Mouse (Mus musculus) liver, adult 2 months (tissue): ENCODE measurements around the gene Zfp462. TPM values are rescaled to one million over a fixed set of nuclear protein-coding genes. Genes with fewer than 3 reads are reported as not detected.

Experiments used
- DNase-seq: peaks from one replicate; pipeline ENCODE4 v3.0.0-alpha.2; 2011; ENCODE audit warnings: low read depth, low spot score; ENCODE audit errors: extremely low read depth
- H3K27ac ChIP-seq: fragments of 200-500 bp; replicated peaks from 2 replicates; pipeline ENCODE4 v1.5.1; 2012; ENCODE audit warnings: low read depth, mild to moderate bottlenecking, control low read depth, inconsistent platforms, low read length; ENCODE audit not compliant: insufficient read depth
- H3K27me3 ChIP-seq: fragments of 200-500 bp; 2 replicates; pipeline ENCODE4 v1.6.1; 2012; ENCODE audit warnings: mild to moderate bottlenecking, moderate library complexity, low read length, inconsistent platforms; ENCODE audit not compliant: control insufficient read depth, insufficient read depth
- H3K36me3 ChIP-seq: fragments of 200-500 bp; 2 replicates; pipeline ENCODE4 v1.6.1; 2012; ENCODE audit warnings: low read length, inconsistent platforms; ENCODE audit not compliant: control insufficient read depth, insufficient read depth
- H3K4me1 ChIP-seq: fragments of 200-500 bp; 2 replicates; pipeline ENCODE4 v1.6.1; 2011; ENCODE audit warnings: low read length; ENCODE audit not compliant: control insufficient read depth, insufficient read depth
- H3K4me3 ChIP-seq: fragments of 200-500 bp; 2 replicates; pipeline ENCODE4 v1.5.1; 2011; ENCODE audit warnings: low read depth, mild to moderate bottlenecking, control low read depth, low read length, moderate library complexity; ENCODE audit not compliant: insufficient read depth
- H3K79me2 ChIP-seq: fragments of 200-500 bp; 2 replicates; pipeline ENCODE4 v1.6.1; 2012; ENCODE audit warnings: inconsistent platforms, mild to moderate bottlenecking, low read length, moderate library complexity; ENCODE audit not compliant: control insufficient read depth, insufficient read depth
- H3K9ac ChIP-seq: fragments of 200-500 bp; 2 replicates; pipeline ENCODE4 v1.6.1; 2012; ENCODE audit warnings: low read depth, mild to moderate bottlenecking, control low read depth, inconsistent platforms, low read length
- CTCF ChIP-seq: fragments of 200-500 bp; IDR thresholded peaks from 2 replicates; pipeline ENCODE4 v1.5.1; 2011; ENCODE audit warnings: low read depth, low read length, control low read depth
- POLR2A ChIP-seq: fragments of 200-500 bp; IDR thresholded peaks from 2 replicates; pipeline ENCODE4 v1.6.1; 2011; ENCODE audit warnings: low read length, control low read depth; ENCODE audit not compliant: insufficient read depth; ENCODE audit errors: extremely low read depth
- WGBS: fragments of 180-500 bp; shearing (Covaris S2); methylation state at CpG from one replicate; pipeline ENCODE4 v1.1.7; 2018; 5-methylcytosine and 5-hydroxymethylcytosine counted together
- polyA plus RNA-seq: library from polyadenylated mRNA; depleted of rRNA; stranded (reverse); fragments of >200 nt; gene quantifications from 2 replicates; pipeline ENCODE4 v1.2.3, GENCODE M21; 2012
- total RNA-seq: library from RNA; depleted of rRNA; stranded (reverse); fragments of >200 nt; gene quantifications from 2 replicates; pipeline ENCODE4 v1.2.3, GENCODE M21; 2014

The Zfp462 gene
- total and polyA plus RNA-seq, 2 experiments, result 0.18 to 0.22 TPM

DNA sequence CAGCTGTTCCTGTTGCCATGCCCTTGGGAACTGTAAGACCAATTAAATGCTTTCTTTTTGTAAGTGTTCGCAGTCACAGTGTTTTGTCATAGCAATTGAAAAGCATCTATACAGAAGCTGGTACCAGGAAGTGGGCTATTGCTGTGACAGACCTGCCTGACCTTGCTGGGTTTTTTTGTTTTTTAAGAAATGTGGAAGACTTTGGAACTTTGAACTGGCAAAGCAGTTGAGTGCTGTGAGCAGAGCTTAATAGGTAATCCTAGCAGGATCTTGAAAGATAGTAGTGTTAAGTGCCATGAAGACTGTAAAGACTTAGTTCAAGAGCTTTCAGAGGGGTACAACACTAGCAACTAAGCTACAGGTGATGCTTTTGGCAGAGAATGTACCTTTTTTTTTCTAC is 7.7 kb upstream of the Zfp462 start:
- H3K4me3 ChIP-seq, result no peak overlapping the region
- no peak overlapping the region for H3K27ac ChIP-seq
- 98% methylated on average over 1 of the region's 1 CpGs for WGBS
- H3K36me3 ChIP-seq, result no peaks in the 10 kb centered on the region
- DNase-seq, result no peak
- no peaks in the 10 kb centered on the region for H3K79me2 ChIP-seq
- no peak for TF ChIP-seq CTCF
- TF ChIP-seq POLR2A, result no peak
- no peaks in the 10 kb centered on the region for H3K4me1 ChIP-seq
- H3K9ac ChIP-seq, result no peak overlapping the region
- no peaks in the 10 kb centered on the region for H3K27me3 ChIP-seq

GRCm38 (mm10) chr4:54945603-54946445 is 976 bp downstream of the Zfp462 start:
- H3K4me3 ChIP-seq, result peak overlapping the region; percentile 36; the same call in 1 of the 2 replicates
- H3K27me3 ChIP-seq, result peaks cover 6% of the 10 kb centered on the region; the same call in 1 of the 2 replicates
- H3K4me1 ChIP-seq, result no peaks in the 10 kb centered on the region; the same call in 1 of the 2 replicates
- no peaks in the 10 kb centered on the region for H3K36me3 ChIP-seq
- no peak overlapping the region for H3K9ac ChIP-seq
- no peaks in the 10 kb centered on the region for H3K79me2 ChIP-seq
- no peak for DNase-seq
- 3% methylated on average over 36 of the region's 36 CpGs for WGBS
- H3K27ac ChIP-seq, result no peak overlapping the region
- TF ChIP-seq POLR2A (no peak), CTCF (no peak)

GRCm38 (mm10) chr4:54946662-54947055 is 1.8 kb downstream of the Zfp462 start:
- Histone ChIP-seq H3K4me3 (no peak overlapping the region), H3K27me3 (peaks cover 6% of the 10 kb centered on the region; the same call in 1 of the 2 replicates), H3K79me2 (no peaks in the 10 kb centered on the region), H3K36me3 (no peaks in the 10 kb centered on the region), H3K4me1 (no peaks in the 10 kb centered on the region; the same call in 1 of the 2 replicates), H3K9ac (no peak overlapping the region), H3K27ac (no peak overlapping the region)
- no peak for TF ChIP-seq CTCF
- no peak for TF ChIP-seq POLR2A
- 2% methylated on average over 10 of the region's 10 CpGs for WGBS
- no peak for DNase-seq

GRCm38 (mm10) chr4:54947056-54947990 is 2.5 kb downstream of the Zfp462 start:
- 1% methylated on average over 33 of the region's 35 CpGs for WGBS
- Histone ChIP-seq H3K27me3 (peaks cover 6% of the 10 kb centered on the region; the same call in 1 of the 2 replicates), H3K27ac (no peak overlapping the region), H3K4me1 (no peaks in the 10 kb centered on the region; the same call in 1 of the 2 replicates), H3K79me2 (no peaks in the 10 kb centered on the region), H3K4me3 (peak overlapping the region; percentile 59), H3K9ac (peak overlapping the region; percentile 21), H3K36me3 (no peaks in the 10 kb centered on the region)
- DNase-seq, result no peak
- TF ChIP-seq CTCF (peak; percentile 27; the same call in 1 of the 2 replicates), POLR2A (no peak)

GRCm38 (mm10) chr4:54947991-54948615 is 3.3 kb downstream of the Zfp462 start:
- 1% methylated on average over 24 of the region's 25 CpGs for WGBS
- H3K27me3 ChIP-seq, result peaks cover 6% of the 10 kb centered on the region; the same call in 1 of the 2 replicates
- peak overlapping the region; percentile 9; the same call in 1 of the 2 replicates for H3K9ac ChIP-seq
- DNase-seq, result no peak
- no peak for TF ChIP-seq CTCF
- TF ChIP-seq POLR2A, result no peak
- no peaks in the 10 kb centered on the region for H3K79me2 ChIP-seq
- peaks cover under 1% of the 10 kb centered on the region; the same call in 1 of the 2 replicates for H3K4me1 ChIP-seq
- no peak overlapping the region for H3K27ac ChIP-seq
- no peaks in the 10 kb centered on the region for H3K36me3 ChIP-seq
- H3K4me3 ChIP-seq, result peak overlapping the region; percentile 59
